Mouse (Mus musculus) spleen, postnatal 10 days (tissue): Measurements from ENCODE around the gene Tmprss6.
A peak's percentile ranks its signal among the peaks of the same experiment; 100 is the strongest.

Experiments
- DNase-seq, 2 experiments: peaks; one replicate each; pipeline ENCODE4 v3.0.0; 2021 to 2022; ENCODE audit warnings: low spot score in 2 of 2

Gene Tmprss6

DNA sequence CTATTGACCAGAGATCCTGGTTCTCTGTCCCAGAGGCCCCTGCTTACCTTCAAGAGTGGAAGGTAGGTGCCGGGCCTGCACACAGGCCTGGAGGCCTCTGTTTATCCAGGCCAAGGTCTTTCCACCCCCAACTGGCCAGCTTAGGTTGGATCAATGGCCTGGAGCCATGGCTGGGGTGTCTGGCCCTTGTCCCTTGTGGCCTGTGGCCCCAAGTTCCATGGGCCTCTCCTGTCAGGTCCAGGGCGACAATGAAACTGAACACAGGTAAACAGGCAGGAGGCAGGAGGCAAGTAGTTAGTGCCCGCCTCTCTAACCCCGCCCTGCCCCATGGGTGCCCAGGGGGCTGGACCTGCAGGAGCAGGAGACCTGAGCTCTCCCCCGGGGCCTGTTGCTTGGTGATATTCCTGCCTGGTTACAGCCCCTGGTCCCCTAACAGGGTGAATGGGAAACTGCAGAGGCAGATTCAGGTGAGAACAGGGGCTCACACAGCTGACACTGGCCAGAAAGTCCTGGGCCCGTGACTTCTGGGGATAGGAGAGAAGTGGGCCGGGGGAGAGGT lies at the start of gene Tmprss6:
Gene Tmprss6, minus strand, starts transcription at position 256 of the 559 bp plus-strand sequence.
- no peak for DNase-seq

DNA sequence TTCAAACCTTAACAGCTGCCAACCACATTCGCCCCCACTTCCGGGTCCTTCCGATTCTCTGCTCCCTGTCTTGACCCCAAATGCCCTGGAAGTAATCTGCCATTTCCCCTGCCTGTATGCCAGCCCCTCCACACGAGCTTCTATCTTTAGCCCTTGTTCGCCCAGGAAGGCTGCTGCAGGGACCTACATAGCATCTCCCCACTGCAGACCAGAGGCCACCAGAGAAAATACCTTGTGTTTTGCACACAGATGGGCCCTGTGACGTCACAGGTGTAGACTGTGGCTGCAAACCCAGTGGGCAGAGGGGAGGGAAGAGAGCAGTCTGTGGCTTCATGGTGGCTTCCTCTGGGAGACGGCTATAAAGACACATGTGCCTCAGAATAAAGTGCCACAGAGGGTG lies 49.8 kb upstream of the Tmprss6 start:
- peak in 1 of 2 experiments; percentile 28 for DNase-seq

GRCm38 (mm10) chr15:78515759-78516158 lies 47.3 kb upstream of the Tmprss6 start:
- DNase-seq, result no peak

- DNase-seq, result peak; percentile 69 to 80
These were observed 46.1 kb upstream of the Tmprss6 start for GRCm38 (mm10) chr15:78514393-78515146.

DNA sequence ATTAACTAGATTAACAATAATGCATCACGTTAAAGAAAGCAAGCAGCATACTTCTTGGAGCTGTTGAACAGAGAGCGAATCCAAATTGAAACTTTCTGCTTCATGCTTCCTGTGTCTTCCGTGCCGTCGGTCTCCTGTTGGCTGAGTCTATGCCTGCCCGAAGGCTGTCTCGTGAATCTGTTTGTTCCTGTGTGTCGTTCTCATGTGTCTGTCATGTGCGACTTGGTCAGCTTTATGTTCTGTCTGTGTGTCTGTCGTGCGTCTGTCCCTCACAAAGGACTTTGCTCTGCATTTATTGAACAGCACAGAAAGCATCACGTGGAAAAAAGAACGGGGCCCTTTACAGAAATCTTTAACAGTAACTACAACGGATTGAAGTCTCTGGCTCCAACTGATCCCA lies 44.6 kb upstream of the Tmprss6 start:
- no peak for DNase-seq

DNA sequence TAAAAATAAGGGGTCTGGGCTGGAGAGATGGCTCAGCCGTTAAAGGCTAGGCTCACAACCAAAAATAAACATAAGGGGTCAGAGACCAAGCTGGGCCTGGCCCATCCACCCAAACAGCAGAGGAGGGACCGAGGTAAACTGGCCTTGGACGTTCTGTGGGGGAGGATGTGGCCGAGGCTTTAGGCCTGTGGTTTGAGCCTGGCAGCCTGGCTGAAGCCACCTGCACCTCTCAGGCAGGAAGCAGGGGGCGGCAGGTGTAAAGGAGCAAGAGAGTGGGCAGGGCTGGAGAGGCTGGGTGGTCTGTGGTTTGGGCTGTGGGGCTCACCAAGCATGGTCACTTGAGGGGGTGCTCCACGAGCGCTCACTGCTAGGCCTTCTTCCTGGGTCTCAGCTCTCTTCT lies 43.5 kb upstream of the Tmprss6 start:
- no peak for DNase-seq

GRCm38 (mm10) chr15:78510736-78511135 lies 42.3 kb upstream of the Tmprss6 start:
- DNase-seq, result no peak

- DNase-seq, result peak in 1 of 2 experiments; percentile 26
These were observed 41.7 kb upstream of the Tmprss6 start for GRCm38 (mm10) chr15:78510121-78510576.

- DNase-seq, result no peak
These were observed 41.0 kb upstream of the Tmprss6 start for GRCm38 (mm10) chr15:78509297-78509899.

DNA sequence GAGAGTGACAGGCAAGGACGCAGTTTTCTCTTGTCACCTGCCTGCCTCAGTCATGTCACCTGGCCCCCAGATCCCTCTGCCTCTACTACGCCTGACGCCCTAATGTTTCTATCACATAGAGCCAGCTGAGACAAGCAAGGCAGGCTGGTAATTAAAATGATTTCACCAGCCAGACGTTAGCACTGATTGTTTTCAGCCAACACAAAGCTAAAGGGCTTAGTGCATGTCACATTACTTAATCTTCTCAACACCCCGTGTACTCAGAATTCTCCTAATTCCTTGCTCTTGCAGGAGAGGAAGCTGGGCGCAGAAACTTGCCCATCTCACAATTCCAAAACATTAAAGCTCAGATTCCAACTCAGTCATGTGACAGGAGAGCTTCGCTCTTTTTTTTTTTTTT lies 40.0 kb upstream of the Tmprss6 start:
- DNase-seq, result no peak

DNA sequence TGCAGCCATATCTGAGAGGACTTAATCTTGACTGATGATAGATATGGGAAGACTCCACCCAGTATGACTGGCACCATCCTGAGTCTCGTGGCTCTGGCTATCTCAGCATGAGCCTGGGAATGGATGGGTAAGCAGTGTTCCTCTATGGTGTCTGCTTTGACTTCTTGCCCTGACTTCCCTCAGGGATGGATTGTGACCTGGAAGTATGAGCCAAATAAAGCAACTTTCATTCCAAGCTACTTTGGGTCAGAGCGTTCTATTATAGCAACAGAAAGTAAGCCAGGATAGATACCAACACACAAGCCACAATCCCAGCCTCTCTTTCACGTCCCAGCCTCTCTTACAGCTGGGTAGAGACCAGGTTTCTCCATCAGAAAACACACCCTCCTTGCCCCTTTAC lies 37.1 kb upstream of the Tmprss6 start:
- no peak for DNase-seq

- DNase-seq, result no peak
These were observed 36.4 kb upstream of the Tmprss6 start for GRCm38 (mm10) chr15:78504816-78505215.

GRCm38 (mm10) chr15:78504013-78504412 lies 35.6 kb upstream of the Tmprss6 start:
- no peak for DNase-seq

GRCm38 (mm10) chr15:78502437-78503132 lies 34.2 kb upstream of the Tmprss6 start:
- no peak for DNase-seq

GRCm38 (mm10) chr15:78494968-78495406 lies 26.6 kb upstream of the Tmprss6 start, which contains the start of gene Il2rb:
Il2rb (minus strand) TSS chr15:78495271.
- DNase-seq, result no peak

DNA sequence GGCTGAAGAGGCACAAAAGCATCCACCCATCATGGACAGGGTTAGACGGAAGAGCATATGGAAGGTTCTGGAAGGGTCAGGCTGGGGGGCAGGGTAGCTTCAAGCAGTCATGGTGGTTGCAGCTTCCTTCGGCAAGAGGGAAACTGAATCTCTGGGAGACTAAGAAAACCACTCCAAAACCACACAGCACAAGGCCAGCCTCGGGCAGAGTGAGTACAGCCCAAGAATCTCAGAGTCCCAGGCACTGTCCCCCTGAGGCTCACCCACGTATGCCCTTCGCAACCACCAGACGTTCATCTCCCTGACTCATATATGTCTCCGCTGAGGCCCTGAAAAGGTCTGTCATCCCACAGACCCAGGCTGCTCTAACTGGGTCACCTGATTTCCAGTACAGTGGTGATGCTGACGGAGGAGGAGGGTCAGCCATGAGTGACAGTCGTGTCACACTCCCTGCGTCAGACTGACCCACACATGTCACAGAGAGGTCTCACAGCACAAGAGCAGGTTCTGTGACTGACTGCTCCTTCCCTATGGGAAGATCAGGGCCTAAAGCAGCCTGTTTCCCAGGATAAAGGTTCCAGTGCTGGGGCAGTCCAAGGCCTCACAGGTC lies 25.1 kb upstream of the Tmprss6 start:
- DNase-seq, result no peak

DNA sequence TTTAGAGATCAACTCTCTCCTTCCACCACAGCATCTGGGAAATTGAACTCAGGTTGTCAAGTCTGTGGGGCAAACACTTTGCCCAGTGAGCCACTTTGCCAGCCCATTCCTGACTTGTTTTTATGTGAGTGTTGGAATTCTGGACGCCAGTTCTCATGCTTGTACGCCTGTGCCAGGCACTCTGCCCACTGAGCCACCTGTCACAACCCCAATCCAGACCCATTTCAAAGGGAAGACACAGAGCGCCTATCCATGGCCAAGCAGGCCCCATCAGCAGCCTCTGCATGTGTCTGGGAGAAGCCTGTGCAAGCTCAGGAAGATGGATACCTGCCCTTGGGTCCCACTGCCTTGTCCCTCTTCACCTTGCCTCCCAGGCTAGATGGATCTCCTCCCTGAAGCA lies 22.9 kb upstream of the Tmprss6 start:
- no peak for DNase-seq

DNA sequence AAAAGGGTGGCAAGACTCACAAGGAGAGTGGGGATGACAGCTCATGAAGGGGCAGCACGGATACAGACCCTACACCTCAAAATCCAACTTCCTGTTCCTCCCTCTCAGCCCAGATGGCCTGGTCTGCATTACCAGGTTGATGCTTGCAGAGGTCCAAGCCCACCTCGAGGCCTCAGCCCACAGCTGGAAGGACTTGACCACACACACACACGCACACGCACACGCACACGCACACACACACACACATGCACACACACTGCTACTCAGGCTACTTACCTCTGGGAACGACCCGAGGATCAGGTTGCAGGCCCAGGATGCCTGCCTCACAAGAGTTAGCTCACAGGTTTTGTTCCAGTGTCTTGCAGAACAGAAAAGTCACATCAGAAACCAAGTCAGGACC lies 21.5 kb upstream of the Tmprss6 start:
- no peak for DNase-seq

DNA sequence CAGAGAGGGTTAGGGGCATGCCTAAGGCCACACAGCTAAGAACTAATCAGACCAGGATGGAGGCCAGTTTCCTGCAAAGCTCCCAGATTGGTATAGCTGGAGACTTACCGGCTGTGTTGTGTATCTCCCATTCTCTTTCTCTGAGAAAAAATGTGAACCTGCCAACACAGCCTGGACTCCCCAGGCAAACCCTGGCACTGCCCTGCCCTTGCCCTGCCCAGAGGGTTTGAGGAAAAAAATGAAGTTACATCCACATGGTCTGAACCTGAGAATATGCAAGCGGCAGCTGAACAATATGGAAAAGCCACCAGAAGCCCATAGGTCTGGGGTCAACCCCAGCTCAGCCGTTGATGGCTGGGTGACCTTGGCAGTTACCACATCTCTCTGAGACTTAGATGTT lies 20.8 kb upstream of the Tmprss6 start:
- DNase-seq, result no peak

DNA sequence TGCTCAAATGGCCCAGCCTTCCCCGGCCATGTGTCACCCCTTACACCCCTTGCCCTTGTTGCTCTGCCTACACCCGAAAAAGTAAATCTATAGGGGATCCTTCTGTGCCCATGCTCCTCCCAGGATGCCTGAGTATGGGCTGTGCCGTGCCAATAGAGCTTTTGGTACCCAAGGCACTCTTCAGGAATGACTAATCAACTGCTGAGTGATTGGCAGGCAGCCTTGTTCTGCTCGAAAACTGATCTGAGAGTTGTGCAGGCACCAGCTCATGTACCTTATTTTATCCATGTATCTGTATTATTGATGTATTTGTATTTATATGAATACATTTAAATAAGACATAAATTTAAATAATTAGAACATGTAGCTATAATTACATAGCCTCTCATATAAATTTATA lies 18.6 kb upstream of the Tmprss6 start:
- no peak for DNase-seq

GRCm38 (mm10) chr15:78486564-78486963 lies 18.1 kb upstream of the Tmprss6 start:
- DNase-seq, result no peak

GRCm38 (mm10) chr15:78483311-78483710 lies 14.9 kb upstream of the Tmprss6 start:
- no peak for DNase-seq
